Mouse (Mus musculus) heart, adult 2 months (tissue): Measurements from ENCODE around the gene Stard9. TPM values are rescaled to one million over a fixed set of nuclear protein-coding genes. Genes with fewer than 3 reads are reported as not detected.

Experiments used
- DNase-seq, 2 experiments: peaks; one replicate each; pipeline ENCODE4 v3.0.0; 2021
- H3K27ac ChIP-seq: fragments of 200-600 bp; 2 replicates; pipeline ENCODE4 v1.8.1; 2022
- H3K27me3 ChIP-seq: fragments of 200-500 bp; 2 replicates; pipeline ENCODE4 v1.6.1; 2012; ENCODE audit warnings: mild to moderate bottlenecking, low read length, inconsistent platforms, mixed read lengths; ENCODE audit not compliant: control insufficient read depth, insufficient read depth
- H3K36me3 ChIP-seq: fragments of 200-500 bp; 2 replicates; pipeline ENCODE4 v1.6.1; 2012; ENCODE audit warnings: low read length, inconsistent platforms; ENCODE audit not compliant: control insufficient read depth, insufficient read depth
- H3K4me1 ChIP-seq: fragments of 200-500 bp; 2 replicates; pipeline ENCODE4 v1.6.1; 2011; ENCODE audit warnings: low read length; ENCODE audit not compliant: control insufficient read depth, insufficient read depth
- H3K4me3 ChIP-seq: fragments of 200-600 bp; 2 replicates; pipeline ENCODE4 v1.8.1; 2022
- H3K79me2 ChIP-seq: fragments of 200-500 bp; replicated peaks from 2 replicates; pipeline ENCODE4 v1.6.1; 2012; ENCODE audit warnings: mild to moderate bottlenecking, inconsistent platforms, low read length, moderate library complexity, mixed read lengths; ENCODE audit not compliant: control insufficient read depth, insufficient read depth
- H3K9ac ChIP-seq: fragments of 200-500 bp; 2 replicates; pipeline ENCODE4 v1.6.1; 2012; ENCODE audit warnings: low read depth, mild to moderate bottlenecking, control low read depth, inconsistent platforms, low read length, mixed read lengths
- CTCF ChIP-seq: fragments of 200-600 bp; IDR thresholded peaks from 2 replicates; pipeline ENCODE4 v1.8.1; 2022; ENCODE audit warnings: antibody characterized with exemption, mild to moderate bottlenecking, moderate library complexity
- EP300 ChIP-seq: fragments of 200-500 bp; IDR thresholded peaks from 2 replicates; pipeline ENCODE4 v1.6.1; 2011; ENCODE audit warnings: low read depth, low read length, control low read depth; ENCODE audit not compliant: insufficient read depth
- POLR2A ChIP-seq: fragments of 200-500 bp; IDR thresholded peaks from 2 replicates; pipeline ENCODE4 v1.6.1; 2011; ENCODE audit warnings: mild to moderate bottlenecking, low read depth, low read length, control low read depth; ENCODE audit not compliant: insufficient read depth
- WGBS: fragments of 180-500 bp; shearing (Covaris S2); methylation state at CpG from one replicate; pipeline ENCODE4 v1.1.7; 2018; 5-methylcytosine and 5-hydroxymethylcytosine counted together
- intact Hi-C: fragments of 180-260 bp; cut with DNase I; formaldehyde crosslinking; loops from one replicate; pipeline ENCODE4 v1.15.1; 2025
- polyA plus RNA-seq: library from polyadenylated mRNA; depleted of rRNA; stranded (reverse); fragments of >200 nt; gene quantifications from 2 replicates; pipeline ENCODE4 v1.2.3, GENCODE M21; 2012
- total RNA-seq, 2 experiments: library from RNA; stranded (reverse); gene quantifications; 2 replicates each; pipeline ENCODE4 v1.2.3; 2021

Stard9 gene
- total and polyA plus RNA-seq, 3 experiments = 6.5 to 6.6 (median 6.6) TPM

GRCm38 (mm10) chr2:120722491-120722890 is 93.6 kb downstream of the Stard9 start:
- WGBS = 26% methylated on average over 8 of the region's 8 CpGs
- no peak overlapping the region for H3K9ac ChIP-seq

GRCm38 (mm10) chr2:120723621-120724020 is 94.7 kb downstream of the Stard9 start:
- 49% methylated on average over 4 of the region's 4 CpGs for WGBS
- Histone ChIP-seq H3K9ac (no peak overlapping the region), H3K4me1 (peaks cover 9% of the 10 kb centered on the region), H3K79me2 (no peaks in the 10 kb centered on the region), H3K4me3 (no peak overlapping the region), H3K27ac (peak overlapping the region; percentile 26), H3K36me3 (peaks cover 10% of the 10 kb centered on the region), H3K27me3 (no peaks in the 10 kb centered on the region)
- TF ChIP-seq EP300 (no peak), POLR2A (no peak), CTCF (no peak)
- no peak for DNase-seq
- intact Hi-C loops = no loop called here

More at GRCm38 (mm10) chr2:120722491-120722890, 93.6 kb downstream of the Stard9 start:
- no peak for DNase-seq
- no peaks in the 10 kb centered on the region for H3K79me2 ChIP-seq
- H3K27me3 ChIP-seq = no peaks in the 10 kb centered on the region
- peaks cover 9% of the 10 kb centered on the region for H3K4me1 ChIP-seq
- H3K27ac ChIP-seq = no peak overlapping the region; the same call in 1 of the 2 replicates
- no peak for TF ChIP-seq POLR2A
- TF ChIP-seq CTCF = no peak
- TF ChIP-seq EP300 = no peak
- H3K4me3 ChIP-seq = no peak overlapping the region
- H3K36me3 ChIP-seq = peaks cover 10% of the 10 kb centered on the region
- intact Hi-C loops = no loop called here

- Histone ChIP-seq H3K27ac (peak overlapping the region; percentile 26; the same call in 1 of the 2 replicates), H3K4me3 (no peak overlapping the region), H3K9ac (no peak overlapping the region), H3K4me1 (peaks cover 9% of the 10 kb centered on the region), H3K36me3 (peaks cover 13% of the 10 kb centered on the region), H3K79me2 (no peaks in the 10 kb centered on the region), H3K27me3 (no peaks in the 10 kb centered on the region)
- DNase-seq = no peak
- intact Hi-C loops = no loop called here
- WGBS = 51% methylated on average over 6 of the region's 6 CpGs
- no peak for TF ChIP-seq POLR2A
These were observed 95.3 kb downstream of the Stard9 start for GRCm38 (mm10) chr2:120724176-120724575.

GRCm38 (mm10) chr2:120729775-120730585 is 101.1 kb downstream of the Stard9 start:
- H3K79me2 ChIP-seq = no peaks in the 10 kb centered on the region
- DNase-seq = peak in 1 of 2 experiments; percentile 35
- 7% methylated on average over 23 of the region's 23 CpGs for WGBS
- intact Hi-C loops = loop anchor here (5.0 kb wide), 1 partner anchor 142 kb away; no protein-coding TSS in a partner anchor
- peaks cover 10% of the 10 kb centered on the region for H3K36me3 ChIP-seq
- peak overlapping the region; percentile 34; the same call in 1 of the 2 replicates for H3K9ac ChIP-seq
- TF ChIP-seq EP300 = no peak
- no peak for TF ChIP-seq POLR2A
- TF ChIP-seq CTCF = no peak
- H3K27ac ChIP-seq = no peak overlapping the region
- H3K4me3 ChIP-seq = peak overlapping the region; percentile 75
- H3K27me3 ChIP-seq = no peaks in the 10 kb centered on the region
- H3K4me1 ChIP-seq = peaks cover 5% of the 10 kb centered on the region

- Histone ChIP-seq H3K79me2 (no peaks in the 10 kb centered on the region), H3K27ac (peak overlapping the region; percentile 84), H3K4me1 (peaks cover 5% of the 10 kb centered on the region), H3K36me3 (peaks cover 10% of the 10 kb centered on the region), H3K4me3 (peak overlapping the region; percentile 75), H3K9ac (peak overlapping the region; percentile 86), H3K27me3 (no peaks in the 10 kb centered on the region)
- no peak for DNase-seq
- intact Hi-C loops = loop anchor here (5.0 kb wide), 1 partner anchor 142 kb away; no protein-coding TSS in a partner anchor
- TF ChIP-seq CTCF (no peak), EP300 (no peak), POLR2A (no peak)
- 2% methylated on average over 50 of the region's 50 CpGs for WGBS
These were observed 101.8 kb downstream of the Stard9 start for GRCm38 (mm10) chr2:120730639-120731166.
